8 mouse cellular contexts compared by ENCODE assay signal in the genomic region with DNA sequence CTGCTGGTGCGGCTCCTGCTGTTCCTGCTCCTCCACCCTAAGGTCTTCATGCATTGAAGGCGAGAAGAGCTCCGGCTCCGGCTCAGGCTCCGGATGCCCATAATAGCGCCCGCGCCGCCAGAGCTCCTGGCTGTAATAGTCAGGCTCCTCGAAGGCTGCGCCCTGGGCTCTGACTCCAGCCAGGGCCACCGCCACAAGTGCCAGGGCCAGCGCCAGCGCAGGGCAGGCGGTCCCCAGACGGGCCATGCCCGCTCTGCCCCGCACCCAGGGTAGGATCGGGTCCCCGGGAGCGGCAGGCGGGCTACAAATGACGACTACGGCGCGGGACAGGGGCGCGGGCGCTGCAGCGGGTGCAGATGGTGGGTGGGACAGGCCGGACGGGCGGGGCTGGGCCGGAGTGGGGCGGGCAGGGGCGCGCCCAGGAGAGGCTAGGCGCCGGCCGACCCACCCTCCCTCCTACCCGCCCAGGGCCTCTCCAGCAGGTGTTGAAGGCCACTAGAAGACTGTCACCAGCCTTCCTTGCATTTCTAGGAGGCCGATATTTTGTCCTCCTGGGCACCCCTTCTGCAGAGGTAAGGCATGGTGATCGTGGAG. TPM values are rescaled to one million over a fixed set of nuclear protein-coding genes. Genes with fewer than 3 reads are reported as not detected.
DNase-seq lines count a peak whose midpoint lies in the region; ATAC-seq lines count a peak whose summit lies in the region.

A gene (minus strand): TSS at position 372 of the 594 bp plus-strand sequence.

- DNase-seq in adrenal gland, adult (ENCODE audit: inconsistent age in 2 of 2, low spot score in 1 of 2) = peak; percentile 12 to 55
- DNase-seq in adrenal gland, postnatal 4 days (ENCODE audit: low spot score in 2 of 2) = no peak
- peak; percentile 27 for DNase-seq in urinary bladder, adult 2 months (ENCODE audit: low spot score)
- DNase-seq in urinary bladder, postnatal 4 days (ENCODE audit: low spot score in 2 of 2) = no peak
- DNase-seq in thymus, postnatal 10 days (ENCODE audit: low spot score in 2 of 2) = no peak
- no peak for DNase-seq in lung, postnatal 14 days

- peaks cover 36% of the 10 kb centered on the region for H3K27me3 ChIP-seq in hindbrain, embryonic 13.5 days
- H3K27me3 ChIP-seq in neural tube, embryonic 12.5 days (replicated peaks) = peaks cover 20% of the 10 kb centered on the region

- H3K4me3 ChIP-seq in hindbrain, embryonic 13.5 days = peak within 1 kb of the TSS; percentile 39
- H3K4me3 ChIP-seq in neural tube, embryonic 12.5 days = peak within 1 kb of the TSS; percentile 41

- H3K9me3 ChIP-seq in hindbrain, embryonic 13.5 days = no peaks in the 10 kb centered on the region
- no peaks in the 10 kb centered on the region for H3K9me3 ChIP-seq in neural tube, embryonic 12.5 days

- ATAC-seq in hindbrain, embryonic 13.5 days (ENCODE audit: low FRiP score) = no peak
- ATAC-seq in neural tube, embryonic 12.5 days (ENCODE audit: low FRiP score, low read depth) = no peak

- H3K4me1 ChIP-seq in hindbrain, embryonic 13.5 days (replicated peaks) = peaks cover 39% of the 10 kb centered on the region
- H3K4me1 ChIP-seq in neural tube, embryonic 12.5 days = peaks cover 17% of the 10 kb centered on the region

- H3K9ac ChIP-seq in hindbrain, embryonic 13.5 days = peak within 1 kb of the TSS; percentile 67
- H3K9ac ChIP-seq in neural tube, embryonic 12.5 days = peak within 1 kb of the TSS; percentile 56; the same call in 1 of the 2 replicates

- peak within 1 kb of the TSS; percentile 69 for H3K4me2 ChIP-seq in hindbrain, embryonic 13.5 days
- H3K4me2 ChIP-seq in neural tube, embryonic 12.5 days (replicated peaks) = peak within 1 kb of the TSS; percentile 88

- H3K27ac ChIP-seq in hindbrain, embryonic 13.5 days = no peak within 1 kb of the TSS
- no peak within 1 kb of the TSS for H3K27ac ChIP-seq in neural tube, embryonic 12.5 days

- H3K36me3 ChIP-seq in hindbrain, embryonic 13.5 days = no peaks in the 10 kb centered on the region
- H3K36me3 ChIP-seq in neural tube, embryonic 12.5 days = no peaks in the 10 kb centered on the region

- 5% methylated on average over 36 of the region's 43 CpGs for WGBS in hindbrain, embryonic 13.5 days
- WGBS in neural tube, embryonic 12.5 days = 2% methylated on average over 43 of the region's 43 CpGs

RNA-seq across cellular contexts. Expression of the gene that starts here (rescaled TPM):
- total RNA-seq in adrenal gland, postnatal 4 days (2021) = 1 to 10 TPM; 1.7 to 1.8 TPM
- 30.3 and 50.0 TPM in 2 replicates for polyA plus RNA-seq in urinary bladder, adult 2 months (2012; rRNA removed)
- 1.6 and 1.9 TPM in 2 replicates for polyA plus RNA-seq in hindbrain, embryonic 13.5 days (2015; fragmentation: Nextera tagmentation; extraction: Ambion mirVana)
- 1.2 and 1.4 TPM in 2 replicates for polyA plus RNA-seq in neural tube, embryonic 12.5 days (2016; fragmentation: Nextera tagmentation; extraction: Ambion mirVana)

Comparison
In these comparisons a context has a peak if more than half of its experiments do, and no peak if none do; other contexts are left out.
1. RNA of the gene that starts here (polyA plus RNA-seq): 30.3 to 50.0 TPM in urinary bladder, adult 2 months; 1.6 to 1.9 TPM in hindbrain, embryonic 13.5 days and 1.2 to 1.4 TPM in neural tube, embryonic 12.5 days; every median in the first group is over 10 times any median in the second.
2. DNase-seq: peak in adrenal gland, adult (2 of 2) and urinary bladder, adult 2 months (single experiment); none in adrenal gland, postnatal 4 days (0 of 2), urinary bladder, postnatal 4 days (0 of 2), thymus, postnatal 10 days (0 of 2) and lung, postnatal 14 days (single experiment).